In genomic region chr17:47162459-47162858, GRCm38 (mm10) we compare ENCODE assay signal across 22 mouse cellular contexts.
"Had no signal": no experiment of that assay in that cellular context is flagged by ENCODE, and none has a peak within 500 bp of the region (broad histone marks: within the 10 kb centered on the region; RNA-seq: fewer than 3 reads in every experiment).

No protein-coding gene starts in this region.

- H3K4me1 ChIP-seq: liver, embryonic 15.5 days had no signal

- DNase-seq: kidney, adult 18-20 months; kidney, adult 9 months; kidney, postnatal 25 days; layer of hippocampus, adult 9-11 months; layer of hippocampus, postnatal 36 days; liver; lung, adult 18-20 months; lung, postnatal 10 days; lung, postnatal 36 days; thymus, adult 18-20 months; thymus, postnatal 36 days had no signal

- H3K36me3 ChIP-seq: liver, embryonic 12.5 days; liver, embryonic 15.5 days; lung, embryonic 15.5 days; neural tube, embryonic 13.5 days had no signal

- H3K9me3 ChIP-seq: liver, embryonic 12.5 days; liver, embryonic 15.5 days; lung, embryonic 15.5 days; megakaryocyte, embryonic 14.5 days; midbrain, embryonic 10.5 days; midbrain, embryonic 13.5 days; neural tube, embryonic 13.5 days had no signal

- H3K4me2 ChIP-seq: liver, embryonic 12.5 days; liver, embryonic 15.5 days; lung, embryonic 15.5 days; midbrain, embryonic 13.5 days; neural tube, embryonic 13.5 days had no signal

- ATAC-seq: liver, embryonic 12.5 days; midbrain, embryonic 13.5 days; midbrain, embryonic 16.5 days had no signal

- H3K4me3 ChIP-seq: layer of hippocampus, adult 2 months; liver, embryonic 12.5 days; liver, embryonic 15.5 days; lung, embryonic 15.5 days; megakaryocyte, embryonic 14.5 days; midbrain, embryonic 10.5 days; midbrain, embryonic 13.5 days; myocyte; neural tube, embryonic 13.5 days had no signal

- H3K27me3 ChIP-seq: liver, embryonic 12.5 days; liver, embryonic 15.5 days; lung, embryonic 15.5 days; megakaryocyte, embryonic 14.5 days; midbrain, embryonic 13.5 days; neural tube, embryonic 13.5 days had no signal

- H3K9ac ChIP-seq: liver, embryonic 12.5 days; liver, embryonic 15.5 days; lung, embryonic 15.5 days; midbrain, embryonic 13.5 days; neural tube, embryonic 13.5 days had no signal

- H3K27ac ChIP-seq: kidney, postnatal 0 days; layer of hippocampus, adult 2 months; liver, embryonic 12.5 days; liver, embryonic 15.5 days; lung, embryonic 15.5 days; midbrain, embryonic 10.5 days; midbrain, embryonic 13.5 days; neural tube, embryonic 13.5 days had no signal
